Mouse (Mus musculus) activated CD4-positive, CD25-positive, alpha-beta regulatory T cell, adult 4 months (primary cell): ENCODE results near the gene Lrig1. TPM values are rescaled to one million over a fixed set of nuclear protein-coding genes. Genes with fewer than 3 reads are reported as not detected.
A peak's percentile ranks its signal among the peaks of the same experiment; 100 is the strongest.

Experiments
- ATAC-seq: one replicate; pipeline ENCODE4 v1.8.0; 2017
- polyA plus RNA-seq, 2 experiments: library from polyadenylated mRNA; unstranded; fragments of 100-300 nt; shearing (Covaris generic); gene quantifications; one replicate each; pipeline ENCODE4 v1.2.1; 2017

The Lrig1 gene
- polyA plus RNA-seq, 2 experiments from 2014 or later: 16.2 to 31.1 TPM

DNA sequence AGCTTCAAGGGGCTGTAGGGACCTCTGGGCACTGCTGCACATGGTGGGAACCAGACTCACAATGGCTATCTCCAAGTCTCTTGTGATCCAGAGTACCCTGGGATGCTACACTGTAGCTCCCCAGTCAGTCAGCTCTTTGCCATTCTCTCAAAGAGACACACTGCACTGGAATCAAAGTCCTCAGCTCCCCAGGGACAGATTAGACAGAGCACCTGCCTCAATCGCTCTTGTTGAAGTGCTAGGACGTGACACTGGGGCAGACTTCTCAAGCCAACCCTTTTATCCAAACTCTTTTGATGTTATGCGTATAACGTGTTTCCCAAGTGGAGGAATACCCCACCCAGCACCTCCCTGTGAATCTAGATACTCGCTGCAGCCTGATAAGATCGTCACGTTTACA lies 23.7 kb downstream of the Lrig1 start:
- ATAC-seq: no peak

DNA sequence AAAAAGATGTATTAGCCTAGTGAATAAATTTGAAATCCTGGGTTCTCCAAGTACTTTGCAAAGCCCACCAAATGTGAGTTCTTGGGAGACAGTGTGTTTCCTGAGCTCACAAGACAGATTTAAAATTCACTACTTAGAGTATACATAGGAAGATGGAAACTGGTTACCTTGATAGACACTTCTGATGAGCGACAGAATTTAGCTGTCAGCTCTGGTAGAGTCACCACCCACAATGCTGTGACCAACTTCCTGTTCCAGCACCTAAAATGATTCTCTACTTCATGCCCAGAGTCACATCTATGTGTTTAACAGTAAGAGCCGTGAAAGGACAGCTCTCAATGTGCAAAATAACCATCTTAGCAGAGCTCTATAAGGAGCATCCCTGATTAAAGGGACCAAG lies 27.5 kb downstream of the Lrig1 start:
- ATAC-seq: peak; percentile 79

DNA sequence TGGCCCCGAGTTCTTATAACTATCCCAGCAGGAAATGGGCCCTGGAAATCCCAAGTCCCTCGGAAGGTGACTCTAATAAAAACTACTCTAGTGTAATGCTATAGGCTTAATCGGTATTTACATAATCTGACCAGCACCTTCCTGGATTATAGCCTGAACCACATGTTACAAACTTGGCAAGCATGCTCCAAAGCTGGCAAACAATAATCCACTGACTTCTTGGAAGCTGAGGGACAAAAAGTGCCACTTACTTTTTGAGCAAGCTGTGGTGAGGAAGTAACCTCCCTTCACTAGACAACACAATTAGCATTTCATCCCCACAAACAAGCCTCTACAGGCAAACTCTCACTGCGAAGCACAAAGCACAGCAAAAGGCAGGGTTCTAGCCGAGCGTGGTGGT lies 30.6 kb downstream of the Lrig1 start:
- ATAC-seq: no peak

DNA sequence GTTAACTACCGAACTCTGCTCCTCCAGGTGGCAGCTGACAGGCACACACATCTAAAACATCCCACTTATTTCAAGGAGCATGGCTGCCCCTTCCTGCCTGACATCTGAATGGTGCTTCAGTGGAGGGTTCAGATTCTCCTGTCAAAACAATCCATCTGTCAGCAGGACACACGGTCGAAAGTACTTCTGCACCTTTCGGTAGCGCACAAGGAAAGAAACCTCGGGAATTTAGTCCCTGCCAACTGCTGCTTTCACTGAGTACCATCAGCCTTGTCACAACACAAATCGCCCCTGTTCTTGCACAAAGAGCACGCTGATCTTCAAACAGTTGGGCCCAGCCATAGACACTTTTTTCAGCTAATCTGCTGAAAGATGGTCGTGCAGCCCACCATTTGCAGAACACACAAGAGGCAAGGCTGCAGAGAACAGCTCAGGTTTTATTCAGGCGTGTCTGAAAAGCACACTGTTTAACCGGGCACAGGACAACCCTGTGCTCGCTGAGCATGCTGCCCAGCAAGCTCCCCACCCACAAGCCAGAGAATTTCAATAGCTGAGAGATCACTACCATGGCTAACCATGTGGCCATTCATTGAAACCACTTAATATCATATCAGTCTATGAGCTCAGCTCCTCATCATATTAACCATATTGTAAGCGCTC lies 31.6 kb downstream of the Lrig1 start:
- ATAC-seq: no peak

DNA sequence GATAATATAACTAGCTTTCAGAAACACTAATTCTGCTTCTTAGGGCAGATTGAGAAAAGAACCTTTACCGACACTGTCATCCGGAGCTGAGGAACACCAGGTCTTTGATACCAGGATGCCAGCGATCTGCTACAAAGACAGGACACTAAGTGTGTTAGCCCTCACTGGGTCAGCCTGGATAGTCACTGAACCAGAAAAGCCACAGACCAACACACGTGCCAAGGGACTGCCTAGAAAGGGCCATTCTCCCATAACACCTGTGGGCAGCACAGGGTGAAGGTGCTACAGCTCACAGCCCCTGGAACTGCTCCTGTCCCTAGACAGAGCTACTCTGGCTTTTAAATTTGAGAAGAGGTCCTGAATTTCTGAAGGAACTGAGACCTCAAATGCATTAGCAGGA lies 32.8 kb downstream of the Lrig1 start:
- ATAC-seq: no peak

DNA sequence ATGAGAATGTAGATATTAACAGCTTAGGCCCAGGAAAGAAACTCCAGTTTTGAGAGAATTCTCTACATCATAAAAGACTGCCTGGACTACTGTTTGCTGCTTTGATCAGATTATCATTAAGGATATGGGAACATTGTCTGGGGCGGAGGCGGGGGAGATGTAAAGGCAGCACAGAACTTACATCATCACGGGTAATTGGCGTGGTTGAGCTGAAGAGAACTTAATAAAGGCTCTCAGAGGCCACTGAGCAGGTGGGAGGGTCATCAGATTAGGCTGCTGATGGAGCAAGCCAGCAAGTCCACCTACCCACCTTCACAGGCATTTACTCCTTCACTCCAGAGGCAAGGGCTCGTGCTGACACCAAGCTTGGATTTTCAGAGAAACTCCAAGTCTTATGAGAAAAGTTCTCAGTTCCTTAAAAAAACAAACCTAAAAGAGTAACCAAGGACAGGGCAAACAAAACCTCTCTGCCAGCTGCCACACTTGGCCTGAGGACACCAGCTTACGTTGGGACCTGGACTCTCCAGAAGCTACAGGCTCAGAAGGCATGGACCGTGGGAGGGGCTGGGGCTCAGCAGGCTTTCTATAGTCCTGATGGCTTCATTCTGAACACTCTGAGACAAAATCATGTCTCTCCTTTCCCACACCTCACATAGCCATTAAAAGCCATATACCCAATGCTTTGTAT lies 33.4 kb downstream of the Lrig1 start:
- no peak for ATAC-seq

DNA sequence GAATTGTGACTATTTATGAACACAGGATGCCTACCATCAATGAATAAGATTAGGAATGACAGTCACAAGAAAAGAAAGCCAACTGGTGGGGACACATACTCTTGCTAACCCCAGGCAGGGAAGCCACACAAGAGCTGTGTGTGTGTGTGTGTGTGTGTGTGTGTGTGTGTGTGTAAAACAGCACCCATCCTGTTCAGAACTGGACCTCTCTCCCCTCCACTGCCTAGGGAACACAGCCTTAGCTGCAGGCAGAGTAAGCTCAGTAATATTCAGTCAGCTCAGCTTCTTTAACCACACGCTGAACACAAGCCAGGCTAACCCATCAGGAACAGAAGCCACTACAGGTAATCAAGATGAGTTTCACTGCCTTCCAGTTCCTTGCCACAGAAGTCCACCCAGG lies 34.3 kb downstream of the Lrig1 start:
- ATAC-seq: peak; percentile 1

DNA sequence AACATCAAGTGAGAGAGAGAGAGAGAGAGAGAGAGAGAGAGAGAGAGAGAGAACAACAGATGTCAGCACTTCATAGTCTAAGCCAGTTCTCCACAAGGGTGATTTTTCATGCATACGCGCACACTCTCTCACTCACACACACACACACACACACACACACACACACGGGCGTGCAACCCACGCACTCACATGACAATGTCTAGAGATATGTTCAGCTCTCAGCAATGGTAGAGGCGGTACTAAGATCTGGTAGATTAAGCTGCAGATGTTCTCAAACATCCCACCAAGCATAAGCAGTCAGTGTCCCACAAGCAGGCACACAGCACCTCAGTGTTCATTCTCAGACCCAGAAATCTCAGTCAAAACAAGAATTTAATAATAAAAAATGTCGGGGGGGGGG lies 34.7 kb downstream of the Lrig1 start:
- peak; percentile 34 for ATAC-seq

DNA sequence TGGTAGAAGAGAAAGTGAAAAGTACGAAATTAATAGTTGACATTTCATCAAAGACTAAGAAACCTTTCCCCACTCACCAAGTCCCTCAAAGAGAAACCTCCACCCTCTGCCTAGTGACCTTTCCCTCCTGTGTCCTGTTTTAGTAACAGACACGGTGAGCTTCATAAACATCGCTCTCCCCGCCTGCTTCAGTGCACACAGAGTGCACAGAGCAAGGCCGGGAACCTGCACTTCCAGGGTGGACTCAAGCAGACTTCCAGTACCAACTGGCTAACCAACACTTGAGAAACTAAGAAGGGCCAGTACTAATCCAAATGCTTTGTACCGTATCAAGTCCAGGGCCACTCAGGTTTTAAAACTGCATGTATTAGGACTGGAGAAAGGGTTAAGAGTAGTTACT lies 36.0 kb downstream of the Lrig1 start:
- ATAC-seq: no peak

DNA sequence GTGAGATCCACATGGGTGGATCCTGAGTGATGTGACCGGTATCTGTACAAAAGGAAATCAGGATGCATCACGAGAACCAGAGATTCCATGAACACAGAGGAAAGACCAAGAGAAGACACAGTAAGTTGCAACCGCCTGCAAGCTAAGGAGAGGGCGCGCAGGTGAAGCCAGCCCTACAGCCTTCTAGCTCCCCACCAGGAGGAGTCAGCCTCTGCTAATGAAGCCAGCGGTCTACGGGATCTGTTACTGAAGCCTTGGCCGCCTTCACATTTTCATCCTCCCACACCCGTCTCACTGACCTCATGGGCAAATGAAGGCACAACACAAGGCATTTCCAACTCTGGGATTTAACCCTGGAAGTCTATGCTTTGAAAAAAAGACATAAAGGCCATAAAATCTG lies 38.0 kb downstream of the Lrig1 start:
- ATAC-seq: no peak

DNA sequence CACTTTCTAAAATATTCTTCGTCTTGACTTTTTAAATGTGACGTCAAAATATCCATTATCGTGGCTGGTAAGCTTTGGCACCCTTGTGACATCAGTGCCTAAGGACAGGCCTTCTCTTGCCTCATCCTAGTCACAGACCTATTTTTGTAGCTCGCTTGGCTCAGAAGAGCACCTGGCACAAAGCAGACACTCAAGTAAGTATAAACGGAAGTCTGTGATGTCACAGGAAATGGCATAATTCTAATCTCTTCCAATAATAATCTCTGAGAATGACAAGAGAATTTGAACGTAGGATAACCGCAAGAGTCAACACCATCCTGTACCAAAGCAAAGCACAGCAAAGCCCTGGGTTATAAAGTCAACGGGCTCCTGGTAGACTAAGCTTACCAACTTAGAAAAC lies 38.6 kb downstream of the Lrig1 start:
- peak; percentile 86 for ATAC-seq

DNA sequence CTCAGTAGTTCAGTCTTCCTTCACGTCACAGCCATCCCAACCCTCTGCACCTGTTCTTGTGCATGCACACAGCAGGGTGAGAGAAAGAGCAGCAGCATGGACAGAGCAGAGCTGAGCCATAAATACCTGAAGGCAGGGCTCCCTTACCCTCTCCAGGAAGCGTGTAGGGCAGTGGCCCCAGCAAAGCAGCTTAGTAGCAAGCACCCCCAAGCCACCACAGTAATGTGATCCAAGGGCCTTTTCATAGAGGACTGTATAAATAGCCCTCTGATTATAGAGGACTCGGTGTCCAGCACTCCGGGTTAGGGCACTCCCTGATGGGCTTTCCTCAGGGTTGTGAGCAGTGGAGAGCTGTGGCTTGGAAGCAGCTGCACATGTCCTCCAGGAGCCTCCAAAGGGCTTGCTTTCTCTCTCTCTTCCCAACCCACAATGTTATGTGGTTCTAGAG lies 40.0 kb downstream of the Lrig1 start:
- ATAC-seq: no peak

DNA sequence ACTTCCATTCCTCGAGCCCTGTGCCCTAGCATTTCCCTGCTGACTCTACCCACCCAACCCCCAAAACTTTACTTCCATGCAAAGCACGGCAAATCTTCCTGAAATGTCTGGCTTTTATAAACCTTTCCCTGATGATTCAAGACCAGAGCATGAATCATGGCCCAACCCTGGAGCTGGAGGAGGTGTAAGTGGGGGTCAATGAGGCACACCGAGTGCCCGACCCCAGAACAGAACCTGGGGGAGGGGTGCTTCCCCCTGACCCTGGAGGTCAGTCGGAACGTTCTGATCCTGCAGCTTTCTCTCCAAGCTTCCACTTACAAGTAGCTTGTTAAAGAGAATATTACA lies 41.9 kb downstream of the Lrig1 start:
- ATAC-seq: no peak

DNA sequence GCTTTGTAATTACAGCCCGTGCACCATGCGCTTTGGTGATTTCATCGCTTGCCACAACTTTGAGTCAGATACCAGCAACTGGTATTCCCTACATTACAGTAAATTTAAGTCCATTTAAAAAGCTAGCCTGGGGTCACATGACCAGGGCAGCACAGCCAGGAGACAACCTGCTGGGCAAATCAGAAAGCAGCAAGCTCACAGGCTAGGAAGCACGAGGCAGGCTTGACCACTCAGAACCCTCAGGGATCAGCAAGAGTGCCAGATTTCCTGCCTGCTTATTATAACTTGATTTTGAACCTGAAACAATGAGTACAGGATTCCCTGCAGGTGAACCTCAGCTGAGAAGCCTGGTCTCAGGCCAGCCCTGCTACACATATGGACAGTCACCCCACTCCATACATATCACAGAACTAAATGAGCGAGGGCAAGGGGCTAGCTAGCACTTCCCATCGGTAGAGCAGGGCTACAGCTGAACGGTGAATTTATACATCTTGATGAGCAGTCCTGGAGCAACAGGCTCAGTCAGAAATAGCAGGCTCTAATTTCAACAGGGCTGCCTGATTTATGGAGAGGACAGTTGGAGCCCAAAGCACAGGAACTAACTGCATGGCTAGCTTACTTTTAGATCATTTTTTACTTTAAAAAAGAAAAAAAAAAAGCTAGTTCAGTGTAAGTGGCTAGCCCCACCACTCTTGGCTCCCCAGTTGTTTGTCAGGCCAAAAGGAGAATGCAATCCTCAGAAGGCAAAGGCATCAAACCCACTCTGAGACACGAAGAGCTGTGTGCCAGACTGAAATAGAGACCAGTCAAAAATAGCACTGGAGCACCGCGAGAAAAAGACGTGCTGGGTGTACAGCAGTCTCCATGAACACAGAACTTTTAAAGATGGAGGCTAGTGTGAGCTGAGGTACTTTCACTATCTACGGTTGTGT lies 42.5 kb downstream of the Lrig1 start:
- ATAC-seq: no peak

DNA sequence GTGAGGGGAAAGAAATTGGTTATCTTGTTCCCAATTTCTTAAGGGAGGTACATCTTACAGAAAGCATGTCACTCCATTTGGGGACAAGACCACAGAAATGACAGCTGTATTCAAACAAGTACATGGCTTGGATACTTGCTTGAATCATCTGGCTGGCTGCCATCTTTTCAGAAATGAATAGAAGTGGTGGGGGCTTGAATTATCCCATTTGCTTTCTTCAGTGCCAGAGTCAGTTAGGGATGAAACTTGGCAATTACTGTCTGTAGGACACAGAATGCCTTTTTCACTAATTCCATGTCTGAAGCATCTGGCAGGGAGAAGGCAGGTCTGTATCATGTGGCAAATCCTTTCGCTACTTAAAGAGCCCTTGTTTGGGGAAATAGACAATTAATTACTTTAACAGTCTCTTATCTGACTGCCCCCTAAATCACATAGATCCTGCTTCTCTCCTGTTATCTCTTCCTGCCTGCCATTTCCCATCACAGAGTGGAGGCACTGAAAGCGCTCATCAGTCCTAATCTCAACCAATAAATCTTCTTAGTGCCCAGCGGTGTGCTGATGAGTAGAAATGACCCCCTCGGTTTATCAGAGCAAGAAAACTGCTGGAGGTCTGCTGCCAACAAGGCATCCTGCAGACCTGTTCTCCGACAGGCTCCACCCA lies 44.0 kb downstream of the Lrig1 start:
- ATAC-seq: no peak

DNA sequence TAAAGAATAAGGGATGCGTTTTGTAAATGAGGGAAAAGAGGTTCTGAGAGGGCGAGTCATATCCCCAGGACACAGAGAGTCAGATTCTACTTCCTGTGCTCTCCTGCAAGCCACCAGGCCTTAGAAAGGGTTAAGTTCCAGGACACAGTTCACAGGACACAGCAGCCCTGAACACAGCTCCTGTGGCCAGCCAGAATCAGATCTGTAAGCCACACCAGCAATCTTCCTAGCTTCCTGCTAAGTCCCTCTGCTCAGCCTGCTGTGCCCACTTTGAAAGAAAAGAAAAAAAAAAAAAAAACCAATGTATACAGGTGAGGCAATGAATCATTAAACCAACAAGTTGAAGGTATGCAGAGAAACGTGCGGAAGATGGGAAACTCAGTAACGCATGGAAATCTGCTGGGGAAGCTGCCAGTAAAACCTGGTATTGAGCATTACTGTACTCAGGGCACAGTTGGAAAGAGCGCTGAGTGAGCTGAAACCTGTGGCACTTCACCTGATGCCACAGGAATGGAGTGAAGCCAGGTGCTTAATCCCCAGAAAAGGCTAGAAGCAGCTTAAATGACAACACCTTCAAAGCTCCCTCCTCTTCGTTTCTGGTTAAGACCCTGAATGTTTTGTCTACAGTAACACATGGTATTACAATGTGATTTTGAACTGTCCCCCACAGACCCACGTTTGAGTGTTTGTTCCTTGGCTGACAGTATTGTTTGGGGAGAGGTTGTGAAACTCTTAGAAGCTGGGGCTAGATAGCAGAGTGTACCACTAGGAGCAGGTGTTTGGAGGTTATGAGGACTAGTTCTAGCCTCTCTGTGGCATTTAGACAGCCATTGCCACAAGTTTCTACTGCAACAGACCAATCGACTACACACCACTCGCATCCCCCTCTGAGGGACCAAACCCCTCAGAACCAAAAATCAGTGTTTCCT lies 46.3 kb downstream of the Lrig1 start:
- ATAC-seq: no peak

DNA sequence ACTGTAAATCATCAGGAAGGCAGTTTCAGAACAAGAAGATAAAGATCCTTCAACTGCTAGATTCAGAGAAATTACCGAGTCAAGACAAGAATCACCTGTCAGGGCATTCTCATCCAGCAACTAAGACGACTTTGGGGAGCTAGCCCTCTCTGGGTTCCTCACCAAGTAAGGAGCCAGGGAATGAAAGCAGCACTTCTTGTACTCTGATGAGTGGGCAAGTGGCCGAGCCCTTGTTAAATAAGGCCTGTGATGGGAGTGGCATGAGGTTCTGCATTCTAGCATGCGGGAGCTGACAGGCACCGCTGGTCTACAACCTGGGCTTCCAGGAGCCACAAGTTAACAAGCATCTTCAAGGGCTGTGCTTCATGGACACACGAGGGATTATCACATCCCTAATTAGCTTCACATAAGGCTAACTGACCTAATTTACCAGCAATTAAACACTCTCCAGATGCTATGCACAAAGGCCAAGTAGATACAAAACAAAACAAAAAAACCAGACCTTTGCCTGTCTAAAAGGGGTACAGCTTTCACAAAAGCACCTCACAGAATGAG lies 47.2 kb downstream of the Lrig1 start:
- no peak for ATAC-seq

DNA sequence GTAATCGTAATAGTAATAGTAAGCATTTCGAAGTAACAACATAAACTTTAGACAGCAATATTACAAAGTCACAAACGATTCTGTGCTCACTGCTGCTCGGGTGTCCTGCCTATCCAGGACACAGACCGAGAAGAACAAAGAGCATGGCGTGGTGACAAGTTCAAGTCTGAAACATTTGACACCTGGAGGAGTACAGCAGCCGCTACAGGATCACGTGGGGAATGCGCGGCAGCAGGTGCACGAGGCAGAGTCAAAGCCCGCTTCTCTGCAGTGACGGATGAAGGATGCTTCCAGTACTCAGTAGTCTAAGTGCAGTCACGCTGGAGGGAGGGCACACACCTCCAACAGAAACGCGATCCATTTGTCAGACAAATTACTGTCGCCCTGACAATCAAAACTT lies 48.4 kb downstream of the Lrig1 start:
- ATAC-seq: no peak

DNA sequence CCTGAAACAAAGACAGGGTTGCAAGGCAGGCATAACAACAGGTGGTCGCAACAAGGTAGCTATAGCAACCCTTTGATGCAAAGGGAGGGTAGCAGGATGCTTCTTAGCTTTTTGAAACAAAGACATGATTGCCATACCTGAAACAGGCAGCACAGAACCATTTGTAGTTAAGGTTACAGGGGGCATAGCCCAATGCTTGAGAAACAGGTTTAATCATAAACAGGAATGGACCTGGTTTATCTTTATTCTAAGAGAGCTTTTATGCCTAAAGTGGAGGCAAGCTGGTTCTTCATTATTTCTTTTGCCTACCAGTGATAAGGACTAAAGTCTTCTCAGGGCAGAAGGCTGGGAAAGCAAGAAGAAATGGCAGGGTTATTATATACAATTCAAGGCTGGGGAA lies 50.3 kb downstream of the Lrig1 start:
- no peak for ATAC-seq

DNA sequence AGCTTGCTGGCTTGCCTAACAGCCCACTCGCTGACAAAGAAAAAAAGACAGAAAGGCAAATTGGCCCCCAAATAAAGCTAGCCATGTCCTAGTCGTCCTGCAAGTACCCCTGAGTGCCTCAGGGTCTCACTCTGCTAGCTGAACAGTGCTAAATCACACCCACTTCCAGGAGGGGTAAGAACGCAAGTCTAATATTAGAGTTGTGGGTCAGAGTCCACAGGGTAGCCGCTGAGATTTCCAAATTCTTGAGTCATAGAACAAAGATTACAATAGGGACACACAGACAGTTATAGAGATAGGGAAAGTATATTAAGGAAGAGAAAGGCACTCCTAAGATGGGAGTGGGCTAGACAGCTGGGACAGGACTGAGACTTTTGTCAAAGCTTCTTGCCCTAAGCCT lies 51.5 kb downstream of the Lrig1 start:
- no peak for ATAC-seq

DNA sequence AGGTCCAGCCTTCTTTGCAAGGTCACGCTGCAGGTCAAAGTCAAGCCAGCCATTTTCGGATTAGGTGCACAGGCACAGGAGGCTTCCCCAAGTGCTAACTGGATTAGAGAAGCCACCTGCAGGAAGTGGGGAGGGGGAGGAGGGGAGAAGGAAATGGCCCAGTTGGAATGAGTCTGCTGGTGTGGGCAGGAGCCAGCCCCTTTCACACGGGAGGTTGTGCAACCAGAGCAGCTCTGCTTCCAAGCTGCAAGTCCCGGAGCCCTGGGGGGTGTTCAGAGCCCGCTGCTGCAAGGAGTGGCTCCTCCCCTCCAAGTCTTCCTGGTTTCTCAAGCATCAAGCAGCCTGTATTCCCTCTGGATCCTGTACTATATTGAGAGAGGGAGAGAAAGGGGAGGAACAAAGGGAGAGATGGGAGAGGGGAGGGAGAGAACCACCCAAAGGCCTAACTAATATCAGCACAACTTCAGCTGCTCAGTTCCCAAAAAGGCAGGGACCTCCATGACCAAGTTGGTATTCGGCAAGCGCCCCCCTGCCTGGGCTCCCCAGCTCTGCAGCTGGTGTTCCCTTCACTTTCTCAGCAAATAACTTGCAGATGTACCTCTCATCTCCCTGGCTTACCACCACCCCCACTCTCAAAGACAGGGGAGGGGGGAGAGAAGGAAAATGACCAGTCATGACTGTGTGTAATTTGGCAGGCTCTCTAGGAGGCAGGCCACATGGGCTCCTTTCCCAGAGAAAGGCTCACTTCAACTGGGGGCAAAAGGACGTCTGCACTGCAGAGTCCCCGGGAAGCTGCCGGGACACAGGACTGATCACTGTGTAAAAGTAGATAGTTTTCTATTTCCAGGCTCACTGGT lies 52.2 kb downstream of the Lrig1 start:
- peak; percentile 16 for ATAC-seq
